Mouse (Mus musculus) Patski (cell line): Measurements from ENCODE around the gene Zfp746. TPM values are rescaled to one million over a fixed set of nuclear protein-coding genes. Genes with fewer than 3 reads are reported as not detected.
A peak's percentile ranks its signal among the peaks of the same experiment; 100 is the strongest.
"Not testable (repeated sequence)": the region's sequence is repeated elsewhere in the genome, so short reads cannot be mapped to it uniquely, and the experiment has no call there.

Experiments used
- ATAC-seq: fragments of 100-300 bp; one replicate; pipeline ENCODE4 v1.8.0; 2021
- CTCF ChIA-PET: fragments of 350-600 bp; sonication (Branson Sonifier 250); formaldehyde crosslinking; loops from one replicate; lab custom pipeline; 2022; ENCODE audit warnings: inconsistent platforms; lab: Charles Lee
- POLR2A ChIA-PET: fragments of 350-600 bp; sonication (Branson Sonifier 250); formaldehyde crosslinking; loops from one replicate; lab custom pipeline; 2022; ENCODE audit warnings: antibody characterized with exemption, inconsistent platforms; lab: Charles Lee
- DNase-seq: peaks from one replicate; pipeline ENCODE4 v3.0.0-alpha.2; 2011; ENCODE audit warnings: low read depth, low spot score
- H3K27me3 ChIP-seq: fragments of 371-371 bp; one replicate; pipeline ENCODE4 v1.5.1; 2021
- CTCF ChIP-seq: fragments of 100-300 bp; IDR thresholded peaks from one replicate; pipeline ENCODE4 v1.5.1; 2021
- in situ Hi-C: fragments of 300-500 bp; cut with MboI; formaldehyde crosslinking; loops from 3 replicates; pipeline ENCODE4 v1.11.1; 2018; ENCODE audit warnings: low pct_unique_long_range_greater_than_20kb, mixed read lengths
- polyA plus RNA-seq: library from polyadenylated mRNA; unstranded; gene quantifications from one replicate; pipeline ENCODE4 v1.2.3, GENCODE M21; 2021

The Zfp746 gene
- 27.9 TPM for polyA plus RNA-seq

- H3K27me3 ChIP-seq = peaks cover 6% of the 10 kb centered on the region
- ATAC-seq = peak; percentile 96
- TF ChIP-seq CTCF = peak; percentile 100
- ChIA-PET CTCF (interaction anchor here (0.9 kb wide), 1 partner anchor 10 kb away, joined by 3 read pairs; no protein-coding TSS in a partner anchor), POLR2A (no interaction called here)
- peak; percentile 28 for DNase-seq
- in situ Hi-C loops = no loop called here
These were observed at the start of gene Zfp746 for GRCm38 (mm10) chr6:48086471-48086878. TSS of gene Zfp746 (minus strand) at chr6:48086593.

DNA sequence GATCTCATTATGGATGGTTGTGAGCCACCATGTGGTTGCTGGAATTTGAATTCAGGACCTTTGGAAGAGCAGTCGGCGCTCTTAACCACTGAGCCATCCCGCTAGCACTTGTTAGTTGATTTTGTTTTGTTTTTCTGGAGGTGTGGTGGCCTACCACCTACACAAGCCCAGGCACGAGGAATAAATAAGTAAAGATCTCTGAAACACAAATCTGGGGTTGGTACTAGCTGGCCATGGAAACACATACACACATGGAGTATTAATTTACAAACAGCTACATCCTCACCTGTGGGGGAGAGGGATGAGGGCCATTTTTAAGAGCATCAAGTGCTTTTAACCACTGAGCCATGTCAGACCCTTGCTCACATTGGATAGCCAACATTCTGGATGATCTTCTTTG, 34.7 kb upstream of the Zfp746 start:
- POLR2A ChIA-PET = not testable (repeated sequence)
- peak; percentile 84 for ATAC-seq

GRCm38 (mm10) chr6:48116036-48116435, 29.6 kb upstream of the Zfp746 start:
- no peak for TF ChIP-seq CTCF
- peaks cover 19% of the 10 kb centered on the region for H3K27me3 ChIP-seq
- DNase-seq = no peak
- ChIA-PET POLR2A (no interaction called here), CTCF (no interaction called here)
- no peak for ATAC-seq
- in situ Hi-C loops = no loop called here

More for the DNA sequence above, 34.7 kb upstream of the Zfp746 start:
- in situ Hi-C loops, CTCF ChIA-PET, DNase-seq: not testable (repeated sequence)
- H3K27me3 ChIP-seq = peaks cover 20% of the 10 kb centered on the region

DNA sequence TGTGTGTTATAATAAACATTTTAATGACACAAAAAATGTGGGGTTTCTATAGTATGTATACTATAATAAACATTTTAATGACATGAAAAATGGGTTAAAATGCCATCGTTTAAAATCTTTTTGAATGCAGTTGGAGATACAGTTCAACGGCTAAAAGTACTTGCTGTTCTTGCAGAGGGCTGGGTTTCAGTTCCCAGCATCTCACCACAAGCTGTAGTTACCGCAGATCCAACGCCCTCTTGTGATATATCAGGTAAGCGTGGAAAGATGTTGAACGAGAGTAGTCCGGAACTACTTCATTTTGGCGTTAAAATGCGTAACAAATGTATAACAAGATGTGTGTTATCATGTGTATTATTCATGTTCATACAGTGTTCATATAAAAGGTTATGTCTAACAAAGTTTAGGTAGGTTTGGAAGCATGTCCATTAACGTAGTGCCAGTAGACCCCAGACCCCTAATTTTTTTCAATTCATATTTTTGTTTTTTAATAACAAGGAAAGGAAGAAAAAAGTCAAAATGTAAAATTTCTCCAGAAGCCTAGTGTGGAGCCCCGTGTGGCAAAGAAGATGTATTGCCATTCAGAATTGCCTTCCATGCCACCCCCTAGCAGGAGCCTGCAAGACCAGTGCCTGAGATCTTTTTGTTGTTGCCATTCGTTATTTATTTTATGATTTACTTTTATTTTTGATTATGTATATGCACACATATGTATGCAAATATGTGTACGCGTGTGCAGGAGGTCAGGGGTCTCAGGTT, 743 bp upstream of the Zfp746 start:
- in situ Hi-C loops = no loop called here
- no peak for ATAC-seq
- DNase-seq = no peak
- TF ChIP-seq CTCF = peak; percentile 49
- ChIA-PET CTCF (interaction anchor here (0.9 to 1.4 kb wide), 2 partner anchors 9 to 77 kb away, joined by 3 read pairs; no protein-coding TSS in a partner anchor), POLR2A (no interaction called here)
- peaks cover 6% of the 10 kb centered on the region for H3K27me3 ChIP-seq

GRCm38 (mm10) chr6:48085521-48086404, 630 bp downstream of the Zfp746 start:
- peak; percentile 38 for TF ChIP-seq CTCF
- in situ Hi-C loops = no loop called here
- ATAC-seq (peak; percentile 51), DNase-seq (no peak)
- peaks cover 6% of the 10 kb centered on the region for H3K27me3 ChIP-seq
- POLR2A ChIA-PET = no interaction called here
- CTCF ChIA-PET = no interaction called here

GRCm38 (mm10) chr6:48083733-48084191, 2.6 kb downstream of the Zfp746 start:
- no peak for DNase-seq
- CTCF ChIA-PET = interaction anchor here (1.0 to 1.5 kb wide), 4 partner anchors 9 to 65 kb away, joined by 3 read pairs; no protein-coding TSS in a partner anchor
- ATAC-seq = no peak
- no peak for TF ChIP-seq CTCF
- in situ Hi-C loops = loop anchor here (5.0 kb wide), 1 partner anchor 101 kb away; no protein-coding TSS in a partner anchor
- POLR2A ChIA-PET = no interaction called here
- no peaks in the 10 kb centered on the region for H3K27me3 ChIP-seq

DNA sequence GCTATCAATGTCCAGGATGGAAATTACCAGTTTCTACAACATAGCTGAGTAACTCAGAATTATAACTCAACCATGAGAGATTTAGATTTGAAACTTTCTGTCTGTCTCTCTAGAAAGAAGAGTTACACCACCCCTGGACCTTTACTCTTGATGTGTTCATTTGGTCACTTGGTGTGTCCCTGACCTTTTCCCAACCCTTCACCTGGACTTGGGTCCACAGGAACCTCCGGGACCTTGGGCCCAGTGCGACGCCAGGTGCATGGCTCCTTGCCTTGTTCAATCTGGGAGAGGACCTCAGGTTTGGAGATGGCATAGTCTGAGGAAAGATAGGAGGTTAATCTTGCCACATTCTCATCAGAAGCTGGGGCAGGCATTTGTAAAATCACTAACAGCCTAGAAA, 4.4 kb downstream of the Zfp746 start:
- POLR2A ChIA-PET = no interaction called here
- no peaks in the 10 kb centered on the region for H3K27me3 ChIP-seq
- no peak for DNase-seq
- CTCF ChIA-PET = no interaction called here
- no peak for TF ChIP-seq CTCF
- in situ Hi-C loops = loop anchor here (5.0 kb wide), 1 partner anchor 100 kb away; no protein-coding TSS in a partner anchor
- ATAC-seq = no peak

DNA sequence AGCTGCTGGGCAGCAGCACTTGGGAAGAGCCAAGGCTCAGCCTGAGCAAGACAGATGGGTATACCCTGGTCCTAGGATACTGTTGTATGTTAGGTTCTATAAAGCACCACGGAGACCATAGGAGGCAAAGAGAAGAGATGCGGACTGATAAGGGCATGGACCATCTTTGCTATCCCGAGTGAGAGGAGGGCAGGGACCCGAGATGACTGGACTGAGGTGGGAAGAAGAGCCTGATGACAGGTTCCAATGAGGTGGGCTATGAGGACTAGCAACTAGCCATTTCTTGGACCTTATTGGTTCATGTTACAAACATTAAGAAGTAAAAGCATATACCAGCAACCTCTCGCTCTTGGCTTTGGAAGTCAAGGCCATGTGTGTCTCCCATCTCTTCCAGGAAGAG, 5.4 kb downstream of the Zfp746 start:
- ATAC-seq = no peak
- POLR2A ChIA-PET = interaction anchor here (1.2 kb wide), 1 partner anchor 10 kb away, joined by 3 read pairs; no protein-coding TSS in a partner anchor
- in situ Hi-C loops = loop anchor here (5.0 kb wide), 1 partner anchor 99 kb away; no protein-coding TSS in a partner anchor
- no peaks in the 10 kb centered on the region for H3K27me3 ChIP-seq
- CTCF ChIA-PET = interaction anchor here (0.6 kb wide), 1 partner anchor 102 kb away, joined by 3 read pairs; no protein-coding TSS in a partner anchor
- TF ChIP-seq CTCF = no peak
- no peak for DNase-seq

- DNase-seq (no peak), ATAC-seq (no peak)
- in situ Hi-C loops = no loop called here
- POLR2A ChIA-PET = no interaction called here
- CTCF ChIA-PET = no interaction called here
- no peaks in the 10 kb centered on the region for H3K27me3 ChIP-seq
- TF ChIP-seq CTCF = no peak
These were observed 13.1 kb downstream of the Zfp746 start for GRCm38 (mm10) chr6:48073316-48073715.

DNA sequence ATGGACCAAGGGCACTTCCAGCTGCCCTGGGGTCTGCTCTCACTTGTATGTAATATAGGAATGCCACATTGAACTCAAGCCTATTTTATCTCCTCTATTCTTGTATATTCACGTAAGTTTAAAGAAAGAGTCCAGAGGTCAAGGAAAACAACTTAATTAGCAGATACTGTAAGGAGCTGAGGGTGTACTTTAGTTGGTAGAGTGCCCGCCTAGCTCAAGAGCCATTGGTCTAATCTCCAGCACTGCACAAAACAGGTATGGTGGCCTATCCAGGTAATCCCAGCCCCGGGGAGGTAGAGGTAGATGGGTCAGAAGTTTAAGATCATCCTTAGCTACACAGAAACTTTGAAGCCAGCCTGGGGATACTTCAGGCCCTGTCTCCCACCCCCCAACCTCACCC, 18.9 kb downstream of the Zfp746 start:
- in situ Hi-C loops = no loop called here
- TF ChIP-seq CTCF = no peak
- no peak for ATAC-seq
- DNase-seq = no peak
- CTCF ChIA-PET = interaction anchor here (1.1 to 1.8 kb wide), 2 partner anchors 12 to 16 kb away, joined by 3 to 7 read pairs; no protein-coding TSS in a partner anchor
- no peaks in the 10 kb centered on the region for H3K27me3 ChIP-seq
- POLR2A ChIA-PET = no interaction called here
